Mouse (Mus musculus) small intestine, adult 2 months (tissue): Measurements from ENCODE around the gene Vmp1.

Source experiments
- CTCF ChIP-seq: fragments of 200-500 bp; IDR thresholded peaks from 2 replicates; pipeline ENCODE4 v1.5.1; 2012; ENCODE audit warnings: low read depth, mild to moderate bottlenecking, control low read depth, inconsistent platforms, low read length, moderate library complexity, mixed read lengths; ENCODE audit not compliant: insufficient replicate concordance, insufficient read length; ENCODE audit errors: extremely low read depth
- POLR2A ChIP-seq: fragments of 200-500 bp; IDR thresholded peaks from 2 replicates; pipeline ENCODE4 v1.6.1; 2012; ENCODE audit warnings: low read depth, mild to moderate bottlenecking, control low read depth, inconsistent platforms, low read length, moderate library complexity

DNA sequence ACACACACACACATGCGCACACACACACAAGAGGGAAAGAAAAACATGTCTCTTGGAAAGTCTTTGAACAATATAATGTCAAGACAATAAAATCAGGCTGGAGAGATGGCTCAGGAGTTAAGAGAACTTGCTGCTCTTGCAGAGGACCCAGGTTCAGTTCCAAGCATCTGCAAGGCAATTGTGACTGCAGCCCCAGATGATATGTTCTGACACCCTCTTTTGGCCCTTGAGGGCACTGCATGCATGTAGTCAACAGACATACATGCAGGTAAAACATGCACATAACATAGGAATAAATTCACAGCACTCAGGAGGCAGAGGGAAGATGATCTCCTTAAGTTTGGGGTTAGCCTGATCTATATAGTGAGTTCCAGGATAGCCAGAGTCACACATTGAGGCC, 136.2 kb downstream of the Vmp1 start:
- TF ChIP-seq CTCF (no peak), POLR2A (no peak)
